Mouse (Mus musculus) CH12.LX (cell line): ENCODE measurements around the gene Stk25. TPM values are rescaled to one million over a fixed set of nuclear protein-coding genes. Genes with fewer than 3 reads are reported as not detected.

Source experiments
- DNase-seq: peaks from one replicate; pipeline ENCODE4 v3.0.0-alpha.2; 2013; ENCODE audit errors: extremely low read depth
- H3K27ac ChIP-seq: 2 replicates; pipeline ENCODE4 v1.5.1; 2012; ENCODE audit warnings: low read depth, mild to moderate bottlenecking, control low read depth, moderate library complexity; ENCODE audit not compliant: insufficient read depth
- H3K27me3 ChIP-seq: replicated peaks from 2 replicates; pipeline ENCODE3; 2012; ENCODE audit warnings: inconsistent platforms
- H3K36me3 ChIP-seq, 2 experiments: replicated peaks in 1 of 2; 2 replicates each; pipeline versions ENCODE3 to v1.6.1; 2012; ENCODE audit warnings: inconsistent platforms in 1 of 2, low read length in 1 of 2, mild to moderate bottlenecking in 1 of 2, mixed read lengths in 1 of 2, moderate library complexity in 1 of 2; ENCODE audit not compliant: control insufficient read depth in 1 of 2, insufficient read depth in 1 of 2
- H3K4me1 ChIP-seq, 2 experiments: 2 replicates each; pipeline ENCODE4 v1.6.1; 2012; ENCODE audit warnings: inconsistent platforms in 1 of 2, moderate library complexity in 1 of 2; ENCODE audit not compliant: insufficient read depth in 2 of 2, control insufficient read depth in 1 of 2
- H3K4me2 ChIP-seq: 2 replicates; pipeline ENCODE4 v1.6.1; 2012; ENCODE audit warnings: low read depth, mild to moderate bottlenecking, control low read depth; ENCODE audit not compliant: poor library complexity, insufficient read depth, severe bottlenecking
- H3K4me3 ChIP-seq, 3 experiments: fragments of 150-350 bp in 1 of 3; sonication (generic) in 1 of 3; replicated peaks in 1 of 3; 2 replicates each; pipeline versions ENCODE3 to v1.5.1; 2011 to 2012; ENCODE audit warnings: low read depth in 2 of 3, low read length in 2 of 3, mild to moderate bottlenecking in 2 of 3, moderate library complexity in 2 of 3, control low read depth in 1 of 3, improper control_type of control experiment in 1 of 3, inconsistent platforms in 1 of 3, mixed read lengths in 1 of 3; ENCODE audit not compliant: poor library complexity in 1 of 3
- H3K79me2 ChIP-seq: replicated peaks from 2 replicates; pipeline ENCODE4 v1.6.1; 2012; ENCODE audit warnings: mild to moderate bottlenecking, moderate library complexity; ENCODE audit not compliant: control insufficient read depth, poor library complexity, insufficient read depth, severe bottlenecking; ENCODE audit errors: extremely low read depth
- H3K9ac ChIP-seq: 2 replicates; pipeline ENCODE4 v1.6.1; 2012; ENCODE audit warnings: low read depth, mild to moderate bottlenecking, control low read depth, moderate library complexity; ENCODE audit not compliant: insufficient read depth
- H3K9me3 ChIP-seq: replicated peaks from 2 replicates; pipeline ENCODE3; 2012; ENCODE audit warnings: low read length, inconsistent platforms, mixed read lengths
- CHD1 ChIP-seq: IDR thresholded peaks from 2 replicates; pipeline ENCODE4 v1.6.1; 2012; ENCODE audit warnings: low read depth, low read length, improper control_type of control experiment, inconsistent platforms
- E2F4 ChIP-seq: IDR thresholded peaks from 2 replicates; pipeline ENCODE4 v1.6.1; 2011; ENCODE audit warnings: low read depth, low read length, improper control_type of control experiment; ENCODE audit not compliant: insufficient replicate concordance
- ELF1 ChIP-seq: IDR thresholded peaks from 2 replicates; pipeline ENCODE4 v1.6.1; 2014; ENCODE audit warnings: low read depth, mild to moderate bottlenecking, inconsistent platforms, low read length, improper control_type of control experiment
- EP300 ChIP-seq: IDR thresholded peaks from 2 replicates; pipeline ENCODE4 v1.6.1; 2011; ENCODE audit warnings: low read length, improper control_type of control experiment
- ETS1 ChIP-seq: conservative IDR thresholded peaks from 2 replicates; pipeline ENCODE4 v1.6.1; 2012; ENCODE audit warnings: low read depth, mild to moderate bottlenecking, inconsistent platforms, low read length, improper control_type of control experiment, moderate library complexity
- GABPA ChIP-seq: IDR thresholded peaks from 2 replicates; pipeline ENCODE4 v1.6.1; 2012; ENCODE audit warnings: low read depth, low read length, improper control_type of control experiment, inconsistent platforms; ENCODE audit not compliant: insufficient replicate concordance
- HCFC1 ChIP-seq: IDR thresholded peaks from 2 replicates; pipeline ENCODE4 v1.6.1; 2012; ENCODE audit warnings: low read depth, mild to moderate bottlenecking, inconsistent platforms, low read length, improper control_type of control experiment
- JUN ChIP-seq: IDR thresholded peaks from 2 replicates; pipeline ENCODE4 v1.6.1; 2011; ENCODE audit warnings: low read depth, mild to moderate bottlenecking, low read length, improper control_type of control experiment, moderate library complexity; ENCODE audit not compliant: insufficient read depth
- JUND ChIP-seq: conservative IDR thresholded peaks from 2 replicates; pipeline ENCODE4 v1.6.1; 2011; ENCODE audit warnings: low read depth, low read length, improper control_type of control experiment
- MAZ ChIP-seq: IDR thresholded peaks from 2 replicates; pipeline ENCODE4 v1.6.1; 2012; ENCODE audit warnings: low read depth, mild to moderate bottlenecking, inconsistent platforms, low read length, improper control_type of control experiment, moderate library complexity
- MEF2A ChIP-seq: IDR thresholded peaks from 2 replicates; pipeline ENCODE4 v1.6.1; 2014; ENCODE audit warnings: low read depth, mild to moderate bottlenecking, inconsistent platforms, low read length, improper control_type of control experiment, borderline replicate concordance
- MXI1 ChIP-seq: IDR thresholded peaks from 2 replicates; pipeline ENCODE4 v1.6.1; 2011; ENCODE audit warnings: mild to moderate bottlenecking, low read depth, low read length, improper control_type of control experiment
- NRF1 ChIP-seq: IDR thresholded peaks from 2 replicates; pipeline ENCODE4 v1.6.1; 2014; ENCODE audit warnings: low read depth, mild to moderate bottlenecking, inconsistent platforms, low read length, improper control_type of control experiment, moderate library complexity
- PAX5 ChIP-seq: IDR thresholded peaks from 2 replicates; pipeline ENCODE4 v1.6.1; 2012; ENCODE audit warnings: low read length, inconsistent platforms, mixed read lengths
- POLR2AphosphoS2 ChIP-seq: IDR thresholded peaks from 2 replicates; pipeline ENCODE4 v1.6.1; 2011; ENCODE audit warnings: low read depth, low read length, improper control_type of control experiment
- UBTF ChIP-seq: IDR thresholded peaks from 2 replicates; pipeline ENCODE4 v1.6.1; 2012; ENCODE audit warnings: low read depth, mild to moderate bottlenecking, inconsistent platforms, low read length, improper control_type of control experiment, moderate library complexity
- USF2 ChIP-seq: conservative IDR thresholded peaks from 2 replicates; pipeline ENCODE4 v1.6.1; 2011; ENCODE audit warnings: low read depth, low read length, improper control_type of control experiment
- ZKSCAN1 ChIP-seq: IDR thresholded peaks from 2 replicates; pipeline ENCODE4 v1.6.1; 2012; ENCODE audit warnings: low read depth, inconsistent platforms, low read length, improper control_type of control experiment, borderline replicate concordance
- ZMIZ1 ChIP-seq: IDR thresholded peaks from 2 replicates; pipeline ENCODE4 v1.6.1; 2012; ENCODE audit warnings: low read depth, mild to moderate bottlenecking, inconsistent platforms, low read length, improper control_type of control experiment
- dilution Hi-C: fragments of 300-500 bp; cut with MboI; formaldehyde crosslinking; loops from 2 replicates; pipeline ENCODE4 v1.14.3; 2020; ENCODE audit warnings: low sequenced_read_pairs; ENCODE audit not compliant: extremely low pct_unique_long_range_greater_than_20kb, extremely low pct_ligation_motif_present
- in situ Hi-C: fragments of 300-500 bp; cut with MboI; formaldehyde crosslinking; loops from 3 replicates; pipeline ENCODE4 v1.14.3; 2019; ENCODE audit warnings: low sequenced_read_pairs, low pct_ligation_motif_present, low pct_unique_long_range_greater_than_20kb, mixed read lengths
- polyA plus RNA-seq: library from polyadenylated mRNA; unstranded; fragments of >175 nt; gene quantifications from 2 replicates; pipeline ENCODE4 v1.2.1, GENCODE M21; 2012; ENCODE audit warnings: low read depth; ENCODE audit not compliant: insufficient read length
- total RNA-seq, 2 experiments: library from RNA; depleted of rRNA; stranded (reverse); fragments of 300-350 nt in 1 of 2; fragments of >200 nt in 1 of 2; gene quantifications; 2 replicates each; pipeline ENCODE4 v1.2.3; 2012 to 2014

The Stk25 gene
- total and polyA plus RNA-seq, 3 experiments, result 24.9 to 45.1 (median 32.0) TPM

- in situ Hi-C loops, result no loop called here
- dilution Hi-C loops, result no loop called here
Measured at GRCm38 (mm10) chr1:93656325-93657024, 2.0 kb downstream of the Stk25 start.

GRCm38 (mm10) chr1:93654798-93655197 lies 3.7 kb downstream of the Stk25 start:
- TF ChIP-seq ZKSCAN1 (no peak), POLR2AphosphoS2 (no peak)
- Histone ChIP-seq H3K79me2 (no peaks in the 10 kb centered on the region), H3K9ac (no peak overlapping the region), H3K27ac (no peak overlapping the region), H3K4me2 (no peak overlapping the region), H3K4me3 (no peak overlapping the region), H3K27me3 (peaks cover 6% of the 10 kb centered on the region), H3K4me1 (no peaks in the 10 kb centered on the region), H3K36me3 (no peaks in the 10 kb centered on the region), H3K9me3 (no peaks in the 10 kb centered on the region)
- dilution Hi-C loops (no loop called here), in situ Hi-C loops (no loop called here)
- DNase-seq, result no peak

More at GRCm38 (mm10) chr1:93656325-93657024, 2.0 kb downstream of the Stk25 start:
- H3K4me3 ChIP-seq, result no peak overlapping the region
- H3K27ac ChIP-seq, result no peak overlapping the region
- no peaks in the 10 kb centered on the region for H3K9me3 ChIP-seq
- H3K9ac ChIP-seq, result no peak overlapping the region
- no peaks in the 10 kb centered on the region for H3K79me2 ChIP-seq
- TF ChIP-seq GABPA (no peak), MEF2A (no peak), EP300 (no peak), JUN (no peak), CHD1 (no peak), PAX5 (no peak), UBTF (no peak)
- H3K4me1 ChIP-seq, result no peaks in the 10 kb centered on the region
- no peaks in the 10 kb centered on the region for H3K36me3 ChIP-seq
- H3K27me3 ChIP-seq, result peaks cover 6% of the 10 kb centered on the region
- DNase-seq, result no peak
- H3K4me2 ChIP-seq, result no peak overlapping the region

GRCm38 (mm10) chr1:93654275-93654674 lies 4.2 kb downstream of the Stk25 start:
- no peak for DNase-seq
- TF ChIP-seq MAZ (no peak), ZKSCAN1 (no peak), E2F4 (no peak), MXI1 (no peak), UBTF (no peak), USF2 (no peak), ELF1 (no peak), JUND (no peak), PAX5 (no peak), ZMIZ1 (no peak), NRF1 (no peak), ETS1 (no peak), EP300 (no peak), HCFC1 (no peak)
- dilution Hi-C loops, result no loop called here

More at GRCm38 (mm10) chr1:93654275-93654674, 4.2 kb downstream of the Stk25 start:
- Histone ChIP-seq H3K79me2 (no peaks in the 10 kb centered on the region), H3K4me2 (no peak overlapping the region), H3K9ac (no peak overlapping the region), H3K27ac (no peak overlapping the region), H3K9me3 (no peaks in the 10 kb centered on the region), H3K36me3 (no peaks in the 10 kb centered on the region), H3K4me1 (no peaks in the 10 kb centered on the region), H3K27me3 (peaks cover 6% of the 10 kb centered on the region), H3K4me3 (no peak overlapping the region)
- in situ Hi-C loops, result no loop called here
